Mouse (Mus musculus): ENCODE results near the gene Hnrnpl.

DNA sequence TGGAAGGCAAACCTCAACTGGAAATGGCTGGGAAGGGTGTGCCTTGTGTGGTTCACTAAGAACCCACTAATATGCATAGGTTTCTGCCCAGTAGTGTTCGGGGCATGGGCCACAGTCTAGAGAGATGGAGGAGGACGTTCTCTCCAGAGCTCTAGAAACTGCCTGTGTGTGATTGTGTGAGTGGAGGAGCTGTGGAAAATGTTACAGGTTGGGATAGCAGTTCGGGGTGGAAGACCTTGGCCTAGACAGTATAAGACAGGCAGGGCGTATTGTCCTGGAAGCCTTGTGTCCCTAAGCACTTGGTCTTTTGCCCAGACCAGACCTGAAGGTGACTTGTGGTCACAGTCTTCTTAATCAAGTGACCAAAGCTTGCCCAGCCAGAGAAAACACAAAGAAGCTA is 4.1 kb downstream of the Hnrnpl start:
- TF ChIP-seq CTCF (IDR thresholded peaks at IDR 0.05; ENCODE audit: low read depth) (no peak), EP300 (IDR thresholded peaks at IDR 0.05; ENCODE audit: low read depth) (no peak)
